Mouse (Mus musculus) G1E (cell line): ENCODE results near the gene Dcdc2a.

Source experiments
- CTCF ChIP-seq: IDR thresholded peaks from 2 replicates; pipeline ENCODE4 v1.5.1; 2012; ENCODE audit warnings: low read depth, low read length, inconsistent platforms, mixed read lengths
- POLR2AphosphoS5 ChIP-seq: IDR thresholded peaks from 2 replicates; pipeline ENCODE4 v1.6.1; 2012; ENCODE audit warnings: low read depth, low read length, inconsistent platforms; ENCODE audit not compliant: insufficient replicate concordance
- TAL1 ChIP-seq: conservative IDR thresholded peaks from 2 replicates; pipeline ENCODE4 v1.6.1; 2012; ENCODE audit warnings: low read depth, low read length, inconsistent platforms, mixed read lengths

GRCm38 (mm10) chr13:25143066-25143465 lies 87.3 kb downstream of the Dcdc2a start:
- TF ChIP-seq CTCF (no peak), TAL1 (no peak), POLR2AphosphoS5 (no peak)
